Mouse (Mus musculus) mesoderm, embryonic 11.5 days (tissue): ENCODE results near the gene Slc37a1.

Experiments
- DNase-seq: peaks from one replicate; pipeline ENCODE4 v3.0.0-alpha.2; 2012; ENCODE audit warnings: low read depth, low spot score

The Slc37a1 gene

GRCm38 (mm10) chr17:31393811-31394210 lies 107.2 kb downstream of the Slc37a1 start:
- no peak for DNase-seq

- DNase-seq: no peak
These were observed 113.7 kb downstream of the Slc37a1 start for GRCm38 (mm10) chr17:31400294-31400693.
